21 mouse cellular contexts compared by ENCODE assay signal in genomic region chr11:36929817-36930216, GRCm38 (mm10).
DNase-seq lines count a peak whose midpoint lies in the region; ATAC-seq lines count a peak whose summit lies in the region.
"Had no signal": no experiment of that assay in that cellular context is flagged by ENCODE, and none has a peak within 500 bp of the region (broad histone marks: within the 10 kb centered on the region; RNA-seq: fewer than 3 reads in every experiment).

No protein-coding gene starts in this region.

- no peaks in the 10 kb centered on the region for H3K27me3 ChIP-seq in kidney, embryonic 14.5 days (ENCODE audit: control insufficient read depth, insufficient read depth, low read length)
- H3K27me3 ChIP-seq in kidney, embryonic 16.5 days (ENCODE audit: insufficient read depth, low read length) = no peaks in the 10 kb centered on the region
- H3K27me3 ChIP-seq: embryonic facial prominence, embryonic 13.5 days; embryonic facial prominence, embryonic 15.5 days; forebrain, embryonic 12.5 days had no signal

- H3K27ac ChIP-seq in kidney, embryonic 14.5 days (ENCODE audit: low read depth, low read length) = no peak overlapping the region
- H3K27ac ChIP-seq in kidney, embryonic 16.5 days (ENCODE audit: low read length) = no peak overlapping the region
- H3K27ac ChIP-seq: embryonic facial prominence, embryonic 13.5 days; embryonic facial prominence, embryonic 15.5 days; forebrain, embryonic 10.5 days; forebrain, embryonic 12.5 days had no signal

- DNase-seq in kidney, postnatal 10 days = no peak
- no peak for DNase-seq in kidney, adult 8-10 months
- DNase-seq: adrenal gland, adult 2 months; adrenal gland, postnatal 10 days; adrenal gland, postnatal 25 days; cerebellum, adult 11 months; cerebellum, adult 18-20 months; cerebellum, adult 8-10 months; cerebellum, adult 9-11 months; cerebellum, postnatal 14 days; cerebellum, postnatal 36 days; embryo, embryonic 11 days had no signal

- H3K4me2 ChIP-seq in kidney, embryonic 14.5 days (replicated peaks; ENCODE audit: low read depth, low read length) = no peak overlapping the region
- H3K4me2 ChIP-seq in kidney, embryonic 16.5 days (replicated peaks; ENCODE audit: low read depth, low read length) = no peak overlapping the region
- H3K4me2 ChIP-seq: embryonic facial prominence, embryonic 13.5 days; embryonic facial prominence, embryonic 15.5 days; forebrain, embryonic 12.5 days had no signal

- no peaks in the 10 kb centered on the region for H3K36me3 ChIP-seq in kidney, embryonic 14.5 days (ENCODE audit: control insufficient read depth, insufficient read depth, low read length)
- no peaks in the 10 kb centered on the region for H3K36me3 ChIP-seq in kidney, embryonic 16.5 days (ENCODE audit: insufficient read depth, low read length)
- H3K36me3 ChIP-seq: embryonic facial prominence, embryonic 13.5 days; embryonic facial prominence, embryonic 15.5 days; forebrain, embryonic 10.5 days; forebrain, embryonic 12.5 days had no signal

- 40% methylated on average over 5 of the region's 5 CpGs for WGBS in kidney, embryonic 14.5 days
- 38% methylated on average over 5 of the region's 5 CpGs for WGBS in kidney, embryonic 16.5 days

- no peaks in the 10 kb centered on the region for H3K9me3 ChIP-seq in kidney, embryonic 14.5 days (ENCODE audit: control insufficient read depth, low read length)
- no peaks in the 10 kb centered on the region for H3K9me3 ChIP-seq in kidney, embryonic 16.5 days (ENCODE audit: low read length)
- H3K9me3 ChIP-seq: embryonic facial prominence, embryonic 15.5 days; forebrain, embryonic 10.5 days; forebrain, embryonic 12.5 days had no signal

- peak; percentile 64; the same call in 1 of the 2 replicates for ATAC-seq in kidney, embryonic 14.5 days (ENCODE audit: low FRiP score, low TSS enrichment)
- peak; percentile 54; the same call in 1 of the 2 replicates for ATAC-seq in kidney, embryonic 16.5 days (ENCODE audit: low FRiP score, low TSS enrichment)
- ATAC-seq: forebrain, embryonic 14.5 days; forebrain, embryonic 16.5 days had no signal

- no peak overlapping the region for H3K9ac ChIP-seq in kidney, embryonic 14.5 days (ENCODE audit: low read depth, low read length)
- no peak overlapping the region for H3K9ac ChIP-seq in kidney, embryonic 16.5 days (replicated peaks; ENCODE audit: low read length)
- H3K9ac ChIP-seq: embryonic facial prominence, embryonic 13.5 days; embryonic facial prominence, embryonic 15.5 days; forebrain, embryonic 12.5 days had no signal

- H3K4me3 ChIP-seq in kidney, embryonic 14.5 days (ENCODE audit: low read length) = no peak overlapping the region
- no peak overlapping the region for H3K4me3 ChIP-seq in kidney, embryonic 16.5 days (ENCODE audit: low read length)
- H3K4me3 ChIP-seq: embryonic facial prominence, embryonic 13.5 days; embryonic facial prominence, embryonic 15.5 days; erythroblast, embryonic 14.5 days; forebrain, embryonic 10.5 days; forebrain, embryonic 12.5 days had no signal

- H3K4me1 ChIP-seq in kidney, embryonic 14.5 days (ENCODE audit: control insufficient read depth, insufficient read depth, low read length) = no peaks in the 10 kb centered on the region
- no peaks in the 10 kb centered on the region for H3K4me1 ChIP-seq in kidney, embryonic 16.5 days (ENCODE audit: insufficient read depth, low read length)
- H3K4me1 ChIP-seq: embryonic facial prominence, embryonic 13.5 days; embryonic facial prominence, embryonic 15.5 days; forebrain, embryonic 12.5 days had no signal
